Mouse (Mus musculus) layer of hippocampus, postnatal 14 days (tissue): ENCODE results near the gene Bcap31. TPM values are rescaled to one million over a fixed set of nuclear protein-coding genes. Genes with fewer than 3 reads are reported as not detected.

ENCODE experiments used
- total RNA-seq, 2 experiments: library from RNA; stranded (reverse); gene quantifications; 2 replicates each; pipeline ENCODE4 v1.2.3; 2021

Bcap31 gene
- total RNA-seq, 2 experiments from 2014 or later = 69.6 to 70.9 TPM

Other genes with a start within 250 kb of the Bcap31 start
- 10 to 100 TPM; 26.1 to 34.2 TPM for gene Bgn, start 232.6 kb downstream of the Bcap31 start, total RNA-seq
- gene Atp2b3, start 213.1 kb downstream of the Bcap31 start, total RNA-seq = 100 to 1,000 TPM; 134 to 136 TPM
- 1 to 10 TPM in 1 of 2 experiments, under 1 TPM in 1; 0.85 to 1.0 TPM for gene Dusp9, start 76.8 kb downstream of the Bcap31 start, total RNA-seq
- gene Pnck, start 56.1 kb downstream of the Bcap31 start, total RNA-seq = 100 to 1,000 TPM; 108 to 118 TPM
- 100 to 1,000 TPM in 1 of 2 experiments, 10 to 100 TPM in 1; 93.6 to 111 TPM for gene Slc6a8, start 43.0 kb downstream of the Bcap31 start, total RNA-seq
- gene Abcd1, start 422 bp upstream of the Bcap31 start, total RNA-seq = 10 to 100 TPM; 15.7 to 16.1 TPM
- 10 to 100 TPM; 21.9 to 23.5 TPM for gene Plxnb3, start 40.9 kb upstream of the Bcap31 start, total RNA-seq
- 1 to 10 TPM; 7.0 to 7.8 TPM for gene Srpk3, start 58.2 kb upstream of the Bcap31 start, total RNA-seq
- 100 to 1,000 TPM; 166 TPM for gene Idh3g, start 70.7 kb upstream of the Bcap31 start, total RNA-seq
- 100 to 1,000 TPM; 100 to 103 TPM for gene Ssr4, start 70.9 kb upstream of the Bcap31 start, total RNA-seq
- gene Pdzd4, start 108.8 kb upstream of the Bcap31 start, total RNA-seq = 100 to 1,000 TPM in 1 of 2 experiments, 10 to 100 TPM in 1; 94.8 to 104 TPM
- not detected for gene Avpr2, start 175.9 kb upstream of the Bcap31 start, total RNA-seq
- 100 to 1,000 TPM; 213 to 217 TPM for gene L1cam, start 179.9 kb upstream of the Bcap31 start, total RNA-seq
- 1 to 10 TPM; 4.1 to 5.0 TPM for gene Arhgap4, start 205.7 kb upstream of the Bcap31 start, total RNA-seq
- 10 to 100 TPM; 62.8 to 70.1 TPM for gene Naa10, start 205.8 kb upstream of the Bcap31 start, total RNA-seq
- 1 to 10 TPM; 5.5 to 6.3 TPM for gene Renbp, start 214.7 kb upstream of the Bcap31 start, total RNA-seq